Mouse (Mus musculus) midbrain, embryonic 11.5 days (tissue): ENCODE data around the gene Ccr7. TPM values are rescaled to one million over a fixed set of nuclear protein-coding genes. Genes with fewer than 3 reads are reported as not detected.

Experiments used
- ATAC-seq: fragments of 200-750 bp; cut with Nextera tagmentation; 2 replicates; pipeline ENCODE4 v1.8.0; 2017; ENCODE audit warnings: moderate TSS enrichment, moderate library complexity; ENCODE audit not compliant: low FRiP score
- DNase-seq: peaks from one replicate; pipeline ENCODE4 v3.0.0; 2015; ENCODE audit warnings: low spot score; ENCODE audit errors: missing footprints
- H3K27ac ChIP-seq: fragments of 300-500 bp; sonication (generic); 2 replicates; pipeline ENCODE4 v1.5.1; 2014; ENCODE audit warnings: low read depth, low read length
- H3K27me3 ChIP-seq: fragments of 300-500 bp; sonication (generic); 2 replicates; pipeline ENCODE4 v1.6.1; 2014; ENCODE audit warnings: mild to moderate bottlenecking, low read length, moderate library complexity, mixed read lengths; ENCODE audit not compliant: control insufficient read depth, insufficient read depth
- H3K36me3 ChIP-seq: fragments of 300-500 bp; sonication (generic); 2 replicates; pipeline ENCODE4 v1.6.1; 2014; ENCODE audit warnings: mild to moderate bottlenecking, low read length, moderate library complexity, mixed read lengths; ENCODE audit not compliant: control insufficient read depth, insufficient read depth
- H3K4me1 ChIP-seq: fragments of 300-500 bp; sonication (generic); 2 replicates; pipeline ENCODE4 v1.6.1; 2014; ENCODE audit warnings: low read length; ENCODE audit not compliant: control insufficient read depth, insufficient read depth
- H3K4me2 ChIP-seq: fragments of 300-500 bp; sonication (generic); 2 replicates; pipeline ENCODE4 v1.6.1; 2014; ENCODE audit warnings: mild to moderate bottlenecking, moderate library complexity
- H3K4me3 ChIP-seq: fragments of 300-500 bp; sonication (generic); 2 replicates; pipeline ENCODE4 v1.5.1; 2014; ENCODE audit warnings: low read depth, low read length
- H3K9ac ChIP-seq: fragments of 300-500 bp; sonication (generic); 2 replicates; pipeline ENCODE4 v1.6.1; 2014; ENCODE audit warnings: low read length
- H3K9me3 ChIP-seq: fragments of 300-500 bp; sonication (generic); 2 replicates; pipeline ENCODE4 v1.6.1; 2016; ENCODE audit warnings: low read length; ENCODE audit not compliant: control insufficient read depth
- WGBS: fragments of 180-500 bp; shearing (Covaris S2); extraction: QIAGEN DNeasy Blood & Tissue Kit; methylation state at CpG from one replicate; pipeline ENCODE4 v1.1.7; 2014; 5-methylcytosine and 5-hydroxymethylcytosine counted together
- polyA plus RNA-seq: library from polyadenylated mRNA; unstranded; fragments of >200 nt; fragmentation: Nextera tagmentation; extraction: Ambion mirVana; gene quantifications from 2 replicates; pipeline ENCODE4 v1.2.1, GENCODE M21; 2014

Gene Ccr7
- polyA plus RNA-seq, 1 experiment from 2014 or later = not detected

DNA sequence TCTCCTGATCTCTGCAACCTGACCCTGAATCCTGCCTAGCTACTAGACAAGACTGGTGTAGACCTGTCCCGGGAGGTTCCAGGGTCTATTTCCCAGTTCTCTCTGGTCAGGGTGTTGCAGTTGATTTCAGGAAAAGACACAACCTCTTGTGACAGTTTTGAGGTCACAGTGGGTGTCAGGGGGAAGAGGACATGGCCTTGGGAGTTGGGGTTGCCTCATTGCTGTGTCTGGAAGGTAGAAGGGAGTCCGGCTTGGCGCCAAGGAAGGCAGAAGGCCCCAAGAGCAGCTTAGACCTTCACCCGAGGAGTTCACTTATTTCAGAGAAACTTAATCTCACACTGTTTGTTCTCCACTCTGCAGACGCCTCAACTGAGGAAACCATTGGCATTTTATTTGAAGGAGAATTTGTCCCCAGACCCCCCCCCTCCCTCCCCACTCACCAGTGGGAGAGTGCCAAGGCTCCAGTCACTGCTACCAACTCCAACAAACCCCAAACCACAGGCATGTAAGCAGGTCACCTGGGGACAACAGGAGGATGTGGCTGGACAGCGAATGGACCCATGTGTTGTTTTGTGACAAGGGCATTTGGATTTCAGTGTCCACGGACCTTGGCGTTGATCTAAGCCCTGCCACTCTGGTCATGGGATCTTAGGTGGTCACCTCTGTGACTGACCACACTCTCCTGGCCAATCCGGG is 52.2 kb downstream of the Ccr7 start:
- no peak overlapping the region for H3K4me2 ChIP-seq
- no peaks in the 10 kb centered on the region for H3K4me1 ChIP-seq
- H3K9ac ChIP-seq = no peak overlapping the region
- DNase-seq (no peak), ATAC-seq (no peak)
- no peaks in the 10 kb centered on the region for H3K9me3 ChIP-seq
- no peaks in the 10 kb centered on the region for H3K36me3 ChIP-seq
- no peaks in the 10 kb centered on the region for H3K27me3 ChIP-seq
- WGBS = 82% methylated on average over 9 of the region's 9 CpGs
- no peak overlapping the region for H3K4me3 ChIP-seq
- H3K27ac ChIP-seq = no peak overlapping the region

DNA sequence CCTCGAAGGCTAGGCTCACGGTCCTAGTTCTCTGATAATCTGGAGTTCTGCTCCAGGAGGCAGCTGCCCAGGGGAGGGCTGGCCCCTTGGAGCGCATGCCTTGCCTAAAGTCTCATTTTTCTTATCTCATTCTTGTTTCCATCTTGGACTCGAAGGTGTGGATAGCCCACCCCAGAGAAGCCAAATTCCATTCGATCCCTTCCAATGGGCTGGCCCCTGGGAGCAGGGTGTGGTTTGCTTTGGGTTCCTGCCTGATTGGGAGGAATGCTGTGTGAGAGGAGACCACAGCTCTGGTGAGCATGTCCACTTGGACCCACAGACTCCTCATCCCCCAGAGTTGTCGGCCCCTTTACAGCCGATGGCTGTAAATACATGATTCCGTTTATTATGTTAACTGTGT is 53.2 kb downstream of the Ccr7 start:
- H3K4me2 ChIP-seq = no peak overlapping the region
- H3K4me3 ChIP-seq = no peak overlapping the region
- no peaks in the 10 kb centered on the region for H3K9me3 ChIP-seq
- no peaks in the 10 kb centered on the region for H3K27me3 ChIP-seq
- H3K36me3 ChIP-seq = no peaks in the 10 kb centered on the region
- H3K27ac ChIP-seq = no peak overlapping the region
- ATAC-seq = no peak
- DNase-seq = no peak
- no peaks in the 10 kb centered on the region for H3K4me1 ChIP-seq
- WGBS = 85% methylated on average over 8 of the region's 8 CpGs
- no peak overlapping the region for H3K9ac ChIP-seq

DNA sequence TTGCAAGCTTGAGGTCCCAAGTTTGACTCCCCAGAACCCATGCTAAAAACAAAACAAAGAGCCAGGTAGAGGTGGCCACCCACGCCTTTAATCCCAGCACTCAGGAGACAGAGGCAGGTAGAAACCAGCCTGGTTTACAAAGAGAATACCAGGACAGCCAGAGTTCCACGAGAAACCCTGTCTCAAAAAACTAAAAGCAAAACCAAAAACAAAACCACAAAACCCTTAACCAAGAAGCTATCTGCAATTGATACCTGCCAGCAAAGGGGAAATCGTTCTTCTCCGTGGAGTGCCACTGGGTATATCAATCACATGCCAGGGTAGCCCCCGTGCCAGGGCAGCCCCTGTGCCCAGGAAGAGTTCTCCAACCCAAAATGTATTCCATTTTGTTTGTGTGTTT is 54.7 kb downstream of the Ccr7 start:
- H3K27ac ChIP-seq = no peak overlapping the region
- no peak overlapping the region for H3K9ac ChIP-seq
- no peaks in the 10 kb centered on the region for H3K9me3 ChIP-seq
- no peak overlapping the region for H3K4me3 ChIP-seq
- no peaks in the 10 kb centered on the region for H3K27me3 ChIP-seq
- H3K36me3 ChIP-seq = no peaks in the 10 kb centered on the region
- DNase-seq (no peak), ATAC-seq (no peak)
- H3K4me1 ChIP-seq = no peaks in the 10 kb centered on the region
- WGBS = 89% methylated on average over 5 of the region's 5 CpGs
- H3K4me2 ChIP-seq = no peak overlapping the region

DNA sequence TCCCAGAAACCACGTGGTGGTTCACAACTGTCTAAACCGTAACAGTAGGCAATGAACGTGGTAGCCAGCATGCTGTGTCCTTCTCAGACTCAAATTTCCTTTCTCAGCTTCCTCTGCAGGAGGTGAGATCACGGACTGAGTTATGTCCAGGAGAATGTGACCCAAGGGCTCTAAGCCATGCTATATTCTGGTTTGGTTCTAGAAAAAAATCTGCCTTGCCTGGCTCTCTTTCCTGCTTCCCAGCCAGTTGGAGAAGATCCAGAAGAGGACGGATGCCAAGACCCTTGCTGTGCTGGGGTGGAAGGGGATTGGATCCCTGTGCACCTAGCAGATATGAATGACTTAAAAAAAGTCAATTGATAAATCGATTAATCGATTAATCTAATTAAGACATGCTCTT is 55.4 kb downstream of the Ccr7 start:
- no peak overlapping the region for H3K27ac ChIP-seq
- DNase-seq = no peak
- H3K4me3 ChIP-seq = no peak overlapping the region
- no peaks in the 10 kb centered on the region for H3K27me3 ChIP-seq
- WGBS = 84% methylated on average over 7 of the region's 7 CpGs
- no peak overlapping the region for H3K9ac ChIP-seq
- H3K4me2 ChIP-seq = no peak overlapping the region
- no peaks in the 10 kb centered on the region for H3K4me1 ChIP-seq
- no peaks in the 10 kb centered on the region for H3K36me3 ChIP-seq
- no peak for ATAC-seq
- no peaks in the 10 kb centered on the region for H3K9me3 ChIP-seq

GRCm38 (mm10) chr11:99098924-99099323 is 56.0 kb downstream of the Ccr7 start:
- ATAC-seq (no peak), DNase-seq (no peak)
- Histone ChIP-seq H3K9me3 (no peaks in the 10 kb centered on the region), H3K36me3 (no peaks in the 10 kb centered on the region), H3K4me1 (no peaks in the 10 kb centered on the region), H3K4me3 (no peak overlapping the region), H3K27me3 (no peaks in the 10 kb centered on the region), H3K27ac (no peak overlapping the region), H3K9ac (no peak overlapping the region), H3K4me2 (no peak overlapping the region)
- 89% methylated on average over 9 of the region's 9 CpGs for WGBS

- H3K4me3 ChIP-seq = no peak overlapping the region
- H3K27ac ChIP-seq = no peak overlapping the region
- ATAC-seq = no peak
- H3K4me2 ChIP-seq = no peak overlapping the region
- H3K27me3 ChIP-seq = no peaks in the 10 kb centered on the region
- no peak overlapping the region for H3K9ac ChIP-seq
- no peaks in the 10 kb centered on the region for H3K4me1 ChIP-seq
- no peaks in the 10 kb centered on the region for H3K9me3 ChIP-seq
- DNase-seq = no peak
- H3K36me3 ChIP-seq = no peaks in the 10 kb centered on the region
- 82% methylated on average over 8 of the region's 8 CpGs for WGBS
Observed at GRCm38 (mm10) chr11:99096996-99097774, 57.7 kb downstream of the Ccr7 start.

DNA sequence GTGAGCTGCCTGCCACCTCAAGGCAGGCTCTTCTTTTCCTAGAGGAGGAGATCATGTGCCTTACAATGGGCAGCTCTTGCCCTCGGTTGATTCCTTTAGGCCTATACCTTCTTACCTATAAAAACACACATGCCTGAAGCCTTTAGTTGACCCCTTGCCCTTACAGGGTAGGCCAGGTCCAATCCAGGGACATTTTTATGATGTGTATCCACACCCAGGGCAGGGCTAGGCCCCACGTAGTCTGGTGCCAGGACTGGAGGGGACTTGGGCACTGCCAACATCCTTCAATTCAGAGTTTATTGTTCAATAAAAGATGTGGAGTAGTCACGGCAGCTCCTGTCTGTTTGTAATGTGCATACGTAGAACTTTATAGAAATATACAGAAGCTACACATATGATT is 58.5 kb downstream of the Ccr7 start:
- no peaks in the 10 kb centered on the region for H3K27me3 ChIP-seq
- no peak overlapping the region for H3K4me3 ChIP-seq
- H3K4me1 ChIP-seq = no peaks in the 10 kb centered on the region
- WGBS = 84% methylated on average over 4 of the region's 4 CpGs
- no peak for DNase-seq
- no peaks in the 10 kb centered on the region for H3K9me3 ChIP-seq
- no peaks in the 10 kb centered on the region for H3K36me3 ChIP-seq
- no peak overlapping the region for H3K4me2 ChIP-seq
- H3K9ac ChIP-seq = no peak overlapping the region
- ATAC-seq = no peak
- H3K27ac ChIP-seq = no peak overlapping the region

- ATAC-seq (no peak), DNase-seq (no peak)
- no peaks in the 10 kb centered on the region for H3K9me3 ChIP-seq
- H3K4me3 ChIP-seq = no peak overlapping the region
- no peak overlapping the region for H3K27ac ChIP-seq
- H3K4me2 ChIP-seq = no peak overlapping the region
- H3K4me1 ChIP-seq = no peaks in the 10 kb centered on the region
- no peaks in the 10 kb centered on the region for H3K27me3 ChIP-seq
- no peak overlapping the region for H3K9ac ChIP-seq
- H3K36me3 ChIP-seq = no peaks in the 10 kb centered on the region
- 79% methylated on average over 4 of the region's 4 CpGs for WGBS
Observed at GRCm38 (mm10) chr11:99095759-99096158, 59.1 kb downstream of the Ccr7 start.

DNA sequence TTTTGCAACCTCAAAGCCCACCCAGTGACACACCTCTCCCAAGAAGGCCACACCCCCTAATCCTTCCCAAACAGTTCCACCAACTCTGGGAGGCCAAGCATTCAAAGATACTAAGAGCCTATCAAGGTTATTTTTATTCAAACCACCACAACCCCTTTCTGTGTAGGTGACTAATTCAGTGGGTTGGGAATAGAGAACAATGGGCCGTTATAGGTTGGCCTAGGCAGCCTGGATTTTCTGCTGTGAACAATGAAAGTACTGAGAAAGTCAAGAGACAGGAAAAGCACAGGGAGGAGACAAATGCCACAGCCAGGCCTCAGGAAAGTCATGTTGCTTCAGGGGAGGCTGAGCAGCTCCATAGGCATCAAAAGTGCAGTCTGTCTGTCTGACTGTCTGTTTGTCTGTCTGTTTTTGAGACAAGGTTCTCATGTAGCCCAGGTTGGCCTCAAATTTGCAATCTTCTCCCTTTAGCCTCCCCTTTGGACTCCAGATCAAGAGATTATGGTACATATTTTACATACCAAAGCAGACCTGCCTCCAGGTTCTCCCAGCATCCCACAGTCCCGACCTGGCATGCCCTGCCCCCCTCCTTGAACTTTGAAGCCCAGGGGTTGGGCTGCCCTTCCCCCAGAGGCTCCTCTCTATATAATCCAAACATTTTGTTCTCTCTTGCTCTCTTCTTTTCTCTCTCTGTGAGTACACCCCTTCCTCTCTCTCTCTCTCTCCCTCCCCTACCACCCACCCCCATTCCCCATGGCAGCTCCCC is 59.8 kb downstream of the Ccr7 start:
- Histone ChIP-seq H3K27me3 (no peaks in the 10 kb centered on the region), H3K27ac (no peak overlapping the region), H3K4me3 (no peak overlapping the region), H3K9ac (no peak overlapping the region), H3K4me2 (no peak overlapping the region), H3K4me1 (no peaks in the 10 kb centered on the region), H3K9me3 (no peaks in the 10 kb centered on the region), H3K36me3 (no peaks in the 10 kb centered on the region)
- no peak for DNase-seq
- WGBS = 63% methylated on average over 2 of the region's 2 CpGs
- ATAC-seq = no peak
